Mouse (Mus musculus): ENCODE results near the gene Gm6358.
"Not testable (repeated sequence)": the region's sequence is repeated elsewhere in the genome, so short reads cannot be mapped to it uniquely, and the experiment has no call there.

Gene Gm6358

DNA sequence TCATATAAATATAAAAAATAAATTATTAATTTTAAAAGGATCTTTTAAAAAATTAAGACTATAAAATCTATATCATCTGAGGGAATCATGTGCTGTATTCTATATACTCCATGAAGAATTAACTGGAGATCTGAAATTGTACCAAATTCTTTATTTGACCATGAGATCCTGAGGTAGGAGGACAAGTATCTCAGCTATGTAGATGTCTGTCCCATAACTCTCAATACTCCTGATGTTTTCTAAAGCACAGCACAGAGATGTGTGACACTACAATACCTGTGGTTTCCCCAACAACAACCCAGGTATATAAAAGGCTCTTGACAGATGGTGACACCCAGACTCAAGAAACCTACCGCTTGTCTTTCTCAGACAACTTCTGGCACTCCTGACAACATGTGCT, at the start of gene Gm6358:
TSS of gene Gm6358 (plus strand) at position 301 of the 400 bp plus-strand sequence.
- no peak for DNase-seq

DNA sequence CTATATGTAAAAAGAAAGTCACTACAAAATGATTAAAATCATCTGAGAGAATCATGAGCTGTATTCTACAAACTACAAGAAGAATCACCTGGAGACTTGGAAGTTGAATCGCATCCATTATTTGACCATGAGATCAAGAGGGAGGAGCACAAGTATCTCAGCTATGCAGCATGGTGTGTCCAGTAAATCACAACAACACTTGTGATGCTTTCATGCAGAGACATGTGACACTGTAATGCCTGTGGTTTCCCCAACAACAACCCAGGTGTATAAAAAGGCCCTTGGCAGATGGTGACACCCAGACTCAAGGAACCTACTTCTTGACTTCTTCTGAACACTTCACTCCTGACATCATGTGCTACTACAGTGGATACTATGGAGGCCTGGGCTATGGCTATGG, 10.1 kb downstream of the Gm6358 start, which contains the start of gene Gm10061:
TSS of gene Gm10061 (plus strand) at position 301 of the 400 bp plus-strand sequence.
- no peak for DNase-seq

DNA sequence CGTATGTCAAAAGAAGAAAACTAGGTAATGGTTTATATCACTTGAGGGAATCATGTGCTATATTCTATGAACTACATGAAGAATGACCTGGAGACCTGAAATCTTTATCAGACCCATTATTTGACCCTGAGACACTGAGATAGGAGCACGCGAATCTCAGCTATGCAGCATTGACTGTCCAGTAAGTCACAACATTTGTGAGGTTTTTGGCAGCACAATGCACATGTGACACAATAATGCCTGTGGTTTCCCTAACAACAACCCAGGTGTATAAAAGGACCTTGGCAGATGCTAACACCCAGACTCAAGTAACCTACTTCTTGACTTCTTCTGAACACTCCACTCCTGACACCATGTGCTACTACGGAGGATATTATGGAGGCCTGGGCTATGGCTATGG, 17.0 kb downstream of the Gm6358 start, which contains the start of gene Gm9789:
TSS of gene Gm9789 (plus strand) at position 301 of the 400 bp plus-strand sequence.
- no peak for DNase-seq

DNA sequence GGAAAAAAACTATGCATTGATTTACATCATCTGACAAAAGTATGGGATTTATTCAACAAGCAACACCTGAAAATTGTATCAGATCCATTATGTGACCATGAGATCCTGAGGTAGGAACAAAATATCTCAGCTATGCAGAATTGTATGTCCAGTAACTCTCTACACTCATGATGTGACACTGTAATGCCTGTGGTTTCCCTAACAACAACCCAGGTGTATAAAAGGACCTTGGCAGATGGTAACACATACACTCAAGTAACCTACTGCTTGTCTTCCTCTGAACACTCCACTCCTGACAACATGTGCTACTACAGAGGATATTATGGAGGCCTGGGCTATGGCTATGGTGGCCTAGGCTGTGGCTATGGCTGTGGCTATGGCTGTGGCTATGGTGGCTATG, 28.5 kb downstream of the Gm6358 start, which contains the start of gene Gm7735:
TSS of gene Gm7735 (plus strand) at position 301 of the 400 bp plus-strand sequence.
- not testable (repeated sequence) for DNase-seq

DNA sequence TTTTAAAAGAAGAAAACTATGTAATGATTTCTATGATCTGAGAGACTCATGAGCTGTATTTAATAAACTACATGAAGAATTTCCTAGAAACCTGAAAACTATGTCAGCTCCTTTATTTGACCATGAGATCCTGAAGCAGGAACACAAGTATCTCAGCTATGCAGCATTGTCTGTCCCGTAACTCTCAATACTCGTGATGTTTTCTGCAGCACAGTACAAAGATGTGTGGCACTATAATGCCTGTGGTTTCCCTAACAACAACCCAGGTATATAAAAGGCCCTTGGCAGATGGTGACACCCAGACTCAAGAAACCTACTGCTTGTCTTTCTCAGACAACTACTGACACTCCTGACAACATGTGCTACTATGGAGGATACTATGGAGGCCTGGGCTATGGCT, 33.8 kb downstream of the Gm6358 start, which contains the start of gene 1110057P08Rik:
TSS of gene 1110057P08Rik (plus strand) at position 301 of the 400 bp plus-strand sequence.
- DNase-seq = no peak

DNA sequence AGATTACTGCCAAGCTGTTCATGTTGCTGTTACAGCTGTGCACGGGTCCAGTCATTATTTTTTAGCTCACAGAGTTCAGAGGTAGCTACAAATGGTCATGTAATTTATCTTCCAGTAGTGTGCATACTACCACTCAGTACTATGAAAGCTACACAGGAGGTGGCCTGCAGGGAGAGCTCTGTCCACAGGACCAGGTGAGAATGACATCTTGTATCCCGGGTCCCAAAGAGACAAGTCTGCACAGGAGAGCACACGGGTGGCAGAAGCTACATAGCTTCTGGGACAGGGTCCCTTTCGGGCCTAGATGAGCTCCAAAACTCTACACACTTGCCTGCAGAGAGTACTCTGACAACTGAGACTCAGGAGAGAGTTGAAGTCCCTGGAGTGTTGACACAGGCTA, 48.0 kb downstream of the Gm6358 start:
- no peak for DNase-seq

Data from kidney, postnatal 36 days (tissue).